Mouse (Mus musculus) large intestine, adult 2 months (tissue): ENCODE data around the gene Opa3. TPM values are rescaled to one million over a fixed set of nuclear protein-coding genes. Genes with fewer than 3 reads are reported as not detected.

ENCODE experiments used
- DNase-seq: peaks from one replicate; pipeline ENCODE4 v3.0.0-alpha.2; 2012; ENCODE audit warnings: low read depth, low spot score
- WGBS: fragments of 180-500 bp; shearing (Covaris S2); methylation state at CpG from one replicate; pipeline ENCODE4 v1.1.7; 2018; 5-methylcytosine and 5-hydroxymethylcytosine counted together
- polyA plus RNA-seq: library from polyadenylated mRNA; depleted of rRNA; stranded (reverse); fragments of >200 nt; gene quantifications from 2 replicates; pipeline ENCODE4 v1.2.3, GENCODE M21; 2012

Opa3 gene
- polyA plus RNA-seq, 1 experiment = 33.6 TPM

GRCm38 (mm10) chr7:19239986-19240385 lies 11.9 kb downstream of the Opa3 start:
- DNase-seq = no peak
- WGBS = 28% methylated on average over 4 of the region's 4 CpGs

GRCm38 (mm10) chr7:19240905-19241463 lies 12.8 kb downstream of the Opa3 start:
- no peak for DNase-seq

GRCm38 (mm10) chr7:19242005-19242404 lies 13.9 kb downstream of the Opa3 start:
- 92% methylated on average over 1 of the region's 1 CpGs for WGBS
- DNase-seq = no peak

More at GRCm38 (mm10) chr7:19240905-19241463, 12.8 kb downstream of the Opa3 start:
- 29% methylated on average over 8 of the region's 8 CpGs for WGBS

GRCm38 (mm10) chr7:19243858-19244257 lies 15.7 kb downstream of the Opa3 start:
- DNase-seq = no peak
- 44% methylated on average over 5 of the region's 5 CpGs for WGBS

- DNase-seq = no peak
- 82% methylated on average over 3 of the region's 3 CpGs for WGBS
These were observed 16.9 kb downstream of the Opa3 start for GRCm38 (mm10) chr7:19245083-19245482.

GRCm38 (mm10) chr7:19246855-19247254 lies 18.7 kb downstream of the Opa3 start:
- DNase-seq = no peak
- 92% methylated on average over 1 of the region's 1 CpGs for WGBS

GRCm38 (mm10) chr7:19247511-19247910 lies 19.4 kb downstream of the Opa3 start:
- WGBS = 93% methylated on average over 2 of the region's 2 CpGs
- no peak for DNase-seq

- WGBS = 57% methylated on average over 4 of the region's 4 CpGs
- no peak for DNase-seq
These were observed 23.9 kb downstream of the Opa3 start for GRCm38 (mm10) chr7:19252078-19252477.

GRCm38 (mm10) chr7:19253437-19253836 lies 25.3 kb downstream of the Opa3 start:
- no peak for DNase-seq
- WGBS = 64% methylated on average over 5 of the region's 5 CpGs

- 87% methylated on average over 17 of the region's 17 CpGs for WGBS
- no peak for DNase-seq
These were observed 27.3 kb downstream of the Opa3 start for GRCm38 (mm10) chr7:19255395-19255794.

- no peak for DNase-seq
- 60% methylated on average over 7 of the region's 7 CpGs for WGBS
These were observed 28.4 kb downstream of the Opa3 start for GRCm38 (mm10) chr7:19256567-19256966.

- 28% methylated on average over 11 of the region's 11 CpGs for WGBS
- DNase-seq = no peak
These were observed 29.4 kb downstream of the Opa3 start for GRCm38 (mm10) chr7:19257390-19258022.

- DNase-seq = no peak
- WGBS = 24% methylated on average over 3 of the region's 3 CpGs
These were observed 30.2 kb downstream of the Opa3 start for GRCm38 (mm10) chr7:19258336-19258735.

GRCm38 (mm10) chr7:19265147-19265546 lies 37.0 kb downstream of the Opa3 start:
- DNase-seq = no peak
- WGBS = 22% methylated on average over 7 of the region's 7 CpGs

GRCm38 (mm10) chr7:19265928-19266822 lies 38.0 kb downstream of the Opa3 start:
- 17% methylated on average over 10 of the region's 10 CpGs for WGBS
- peak; percentile 92 for DNase-seq

GRCm38 (mm10) chr7:19267051-19267450 lies 38.9 kb downstream of the Opa3 start:
- no peak for DNase-seq
- 16% methylated on average over 10 of the region's 10 CpGs for WGBS

- no peak for DNase-seq
These were observed 41.0 kb downstream of the Opa3 start for GRCm38 (mm10) chr7:19268993-19269681.

GRCm38 (mm10) chr7:19269721-19270441 lies 41.7 kb downstream of the Opa3 start:
- 2% methylated on average over 19 of the region's 19 CpGs for WGBS

More at GRCm38 (mm10) chr7:19268993-19269681, 41.0 kb downstream of the Opa3 start:
- 5% methylated on average over 10 of the region's 10 CpGs for WGBS

GRCm38 (mm10) chr7:19270509-19271237 lies 42.5 kb downstream of the Opa3 start:
- under 1% methylated on average over 21 of the region's 21 CpGs for WGBS
- no peak for DNase-seq

More at GRCm38 (mm10) chr7:19269721-19270441, 41.7 kb downstream of the Opa3 start:
- no peak for DNase-seq
